Mouse (Mus musculus): ENCODE measurements around the gene Arih1. TPM values are rescaled to one million over a fixed set of nuclear protein-coding genes. Genes with fewer than 3 reads are reported as not detected.

Arih1 gene
- total RNA-seq, 2 experiments from 2014 or later = 97.3 to 100 TPM

DNA sequence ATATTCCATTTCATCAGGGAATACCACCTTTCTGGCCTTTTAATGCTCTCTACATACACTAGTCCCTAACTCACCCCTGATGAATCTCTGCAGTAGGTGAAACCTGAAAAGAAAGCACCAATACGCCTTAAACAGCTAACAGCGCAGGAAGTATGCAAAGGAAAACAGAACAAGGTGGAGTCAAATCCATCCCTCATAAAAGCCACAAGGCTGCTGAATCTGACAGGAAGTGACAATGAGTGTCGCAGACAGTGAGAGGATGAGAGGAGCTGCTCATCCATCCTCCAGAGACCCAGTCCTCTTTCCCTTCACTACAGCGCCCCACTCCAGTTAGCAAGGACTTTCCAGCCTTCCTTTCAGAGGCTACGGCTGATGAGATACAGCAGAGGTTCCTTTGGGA, 148.0 kb downstream of the Arih1 start:
- no peak for DNase-seq (ENCODE audit: extremely low spot score in 1 of 2, low spot score in 1 of 2)

Other genes with a start within 250 kb of the Arih1 start
- gene Adpgk, start 195.1 kb downstream of the Arih1 start, total RNA-seq (2021) = 10 to 100 TPM; 16.2 to 16.6 TPM
- gene Bbs4, start 133.1 kb downstream of the Arih1 start, total RNA-seq (2021) = 10 to 100 TPM; 35.8 to 42.9 TPM
- gene Hexa, start 52.9 kb upstream of the Arih1 start, total RNA-seq (2021) = 10 to 100 TPM; 45.8 to 52.7 TPM
- 1 to 10 TPM; 2.0 to 2.1 TPM for gene Tmem202, start 53.2 kb upstream of the Arih1 start, total RNA-seq (2021)
- gene Celf6, start 91.3 kb upstream of the Arih1 start, total RNA-seq (2021) = 10 to 100 TPM; 23.7 to 25.6 TPM
- 100 to 1,000 TPM; 138 to 142 TPM for gene Parp6, start 130.7 kb upstream of the Arih1 start, total RNA-seq (2021)
- gene Pkm, start 169.8 kb upstream of the Arih1 start, total RNA-seq (2021) = 1,000 to 10,000 TPM; 1,212 to 1,366 TPM
- 1 to 10 TPM; 4.9 to 7.3 TPM for gene Gramd2, start 193.5 kb upstream of the Arih1 start, total RNA-seq (2021)